Comparison of ENCODE assay signal across 24 mouse cellular contexts in the genomic region with DNA sequence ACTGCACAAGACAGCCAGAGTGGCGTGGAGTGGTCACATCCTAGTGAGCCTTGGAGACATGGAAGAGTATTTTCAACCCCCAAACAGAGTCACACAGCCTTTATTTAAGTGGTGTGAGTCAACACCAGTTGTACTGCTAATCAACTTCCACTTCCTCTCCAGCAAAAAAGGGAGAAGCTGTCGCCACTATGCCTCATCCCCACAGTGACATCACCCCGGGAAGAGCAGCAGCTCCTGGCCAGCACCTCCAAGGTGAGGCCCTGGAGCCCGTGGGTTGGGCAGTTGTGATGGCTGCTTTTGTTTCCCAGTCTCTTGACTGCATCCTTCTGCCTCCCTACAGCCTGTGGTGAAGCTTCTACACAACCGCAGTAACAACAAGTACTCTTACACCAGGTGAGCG. TPM values are rescaled to one million over a fixed set of nuclear protein-coding genes. Genes with fewer than 3 reads are reported as not detected.
A peak's percentile ranks its signal among the peaks of the same experiment; 100 is the strongest.
DNase-seq lines count a peak whose midpoint lies in the region; ATAC-seq and TF ChIP-seq lines count a peak whose summit lies in the region.
"Had no signal": no experiment of that assay in that cellular context is flagged by ENCODE, and none has a peak within 500 bp of the region (broad histone marks: within the 10 kb centered on the region; RNA-seq: fewer than 3 reads in every experiment).

No protein-coding gene starts in this region.

- H3K4me3 ChIP-seq in layer of hippocampus, adult 2 months: no peak overlapping the region
- no peak overlapping the region for H3K4me3 ChIP-seq in bone marrow macrophage, adult 2 months (ENCODE audit: insufficient read depth, low read length)
- H3K4me3 ChIP-seq in limb, embryonic 10.5 days: no peak overlapping the region
- H3K4me3 ChIP-seq: heart, embryonic 12.5 days; limb, embryonic 15.5 days; liver, embryonic 15.5 days; neural tube, embryonic 12.5 days had no signal

- H3K27ac ChIP-seq in layer of hippocampus, adult 2 months: peak overlapping the region; percentile 91
- H3K27ac ChIP-seq in bone marrow macrophage, adult 2 months (ENCODE audit: insufficient read depth, low read depth, low read length): peak overlapping the region; percentile 83
- H3K27ac ChIP-seq in limb, embryonic 10.5 days: no peak overlapping the region
- H3K27ac ChIP-seq: hindbrain, embryonic 14.5 days; limb, embryonic 15.5 days; liver, embryonic 15.5 days; neural tube, embryonic 12.5 days had no signal

- H3K36me3 ChIP-seq in limb, embryonic 10.5 days: peaks cover 70% of the 10 kb centered on the region

- TF ChIP-seq CTCF in layer of hippocampus, adult 2 months (conservative IDR thresholded peaks at IDR 0.05): no peak
- no peak for TF ChIP-seq CTCF in bone marrow macrophage, adult 2 months (IDR thresholded peaks at IDR 0.05; ENCODE audit: low read depth, low read length)

- 45% methylated on average over 6 of the region's 6 CpGs for WGBS in limb, embryonic 10.5 days

- H3K27me3 ChIP-seq in limb, embryonic 10.5 days (ENCODE audit: low read depth, poor library complexity, severe bottlenecking): no peaks in the 10 kb centered on the region
- H3K27me3 ChIP-seq: heart, embryonic 12.5 days; limb, embryonic 15.5 days; liver, embryonic 15.5 days; neural tube, embryonic 12.5 days; Patski had no signal

- H3K4me1 ChIP-seq in bone marrow macrophage, adult 2 months (ENCODE audit: control insufficient read depth, insufficient read depth, low read length): peaks cover 36% of the 10 kb centered on the region
- no peaks in the 10 kb centered on the region for H3K4me1 ChIP-seq in limb, embryonic 10.5 days
- H3K4me1 ChIP-seq: limb, embryonic 15.5 days; neural tube, embryonic 12.5 days had no signal

- peak; percentile 55 for ATAC-seq in megakaryocyte progenitor cell, adult 5-6 weeks (replicated peaks; ENCODE audit: poor library complexity)
- ATAC-seq: activated CD4-positive, CD25-positive, alpha-beta regulatory T cell, adult 4 months; Patski had no signal

- peak in 1 of 2 experiments; percentile 18 for DNase-seq in layer of hippocampus, adult 2 months (ENCODE audit: low spot score in 2 of 2)
- no peak for DNase-seq in layer of hippocampus, postnatal 25 days (ENCODE audit: extremely low spot score in 1 of 2, low spot score in 1 of 2)
- DNase-seq in A20 (ENCODE audit: low read depth, low spot score): peak; percentile 52
- no peak for DNase-seq in limb, embryonic 10.5 days (ENCODE audit: low spot score)
- no peak for DNase-seq in kidney, postnatal 36 days
- DNase-seq: adrenal gland, postnatal 10 days; B cell, adult 2 months; cerebellum, adult 2 months; heart, adult 11 months; heart, postnatal 14 days; kidney, adult 8-10 months; kidney, postnatal 25 days; thymus, postnatal 14 days had no signal

- H3K9me3 ChIP-seq in limb, embryonic 10.5 days (replicated peaks): no peaks in the 10 kb centered on the region
- H3K9me3 ChIP-seq: heart, embryonic 12.5 days; limb, embryonic 15.5 days; liver, embryonic 15.5 days; neural tube, embryonic 12.5 days had no signal

- no peak for TF ChIP-seq POLR2A in bone marrow macrophage, adult 2 months (IDR thresholded peaks at IDR 0.05; ENCODE audit: borderline replicate concordance, low read depth, low read length)

RNA-seq across cellular contexts. Expression of a gene that starts 8.2 kb away (rescaled TPM):
- total RNA-seq in layer of hippocampus, adult 2 months (2021): 10 to 100 TPM; 31.7 to 36.1 TPM
- total RNA-seq in layer of hippocampus, postnatal 25 days (2021): 10 to 100 TPM; 33.4 to 36.6 TPM
- polyA plus RNA-seq in bone marrow macrophage, adult 2 months (2012; ENCODE audit: insufficient read depth, insufficient read length, missing spikeins): not detected in 2 replicates
- not detected in 2 replicates for total RNA-seq in megakaryocyte progenitor cell, adult 5-6 weeks (2015)
- not detected in 2 replicates for total RNA-seq in megakaryocyte progenitor cell, adult 5-6 weeks (2017)
- 0.11 TPM in 1 of 2 replicates, not detected in the other for polyA plus RNA-seq in limb, embryonic 10.5 days (2016; fragmentation: Nextera tagmentation; extraction: Ambion mirVana)
- total RNA-seq: common myeloid progenitor, adult 5-6 weeks; gastrocnemius, adult 18-20 months had no signal
- polyA plus RNA-seq: heart, embryonic 12.5 days; limb, embryonic 15.5 days; liver, embryonic 15.5 days; Patski had no signal

RNA-seq across cellular contexts. Expression of a gene that starts 9.2 kb away (rescaled TPM):
- 100 to 1,000 TPM; 439 to 458 TPM for total RNA-seq in layer of hippocampus, adult 2 months (2021)
- total RNA-seq in layer of hippocampus, postnatal 25 days (2021): 100 to 1,000 TPM; 411 to 438 TPM
- 1.6 and 2.6 TPM in 2 replicates for polyA plus RNA-seq in bone marrow macrophage, adult 2 months (2012; ENCODE audit: insufficient read depth, insufficient read length, missing spikeins)
- 0.46 and 1.6 TPM in 2 replicates for total RNA-seq in megakaryocyte progenitor cell, adult 5-6 weeks (2015)
- total RNA-seq in megakaryocyte progenitor cell, adult 5-6 weeks (2017): 0.34 and 0.37 TPM in 2 replicates
- polyA plus RNA-seq in limb, embryonic 10.5 days (2016; fragmentation: Nextera tagmentation; extraction: Ambion mirVana): 0.10 and 0.20 TPM in 2 replicates

RNA-seq across cellular contexts. Expression of a gene that starts 12.5 kb away (rescaled TPM):
- 100 to 1,000 TPM; 164 to 166 TPM for total RNA-seq in layer of hippocampus, adult 2 months (2021)
- total RNA-seq in layer of hippocampus, postnatal 25 days (2021): 100 to 1,000 TPM; 150 to 160 TPM
- 16.2 and 17.5 TPM in 2 replicates for polyA plus RNA-seq in bone marrow macrophage, adult 2 months (2012; ENCODE audit: insufficient read depth, insufficient read length, missing spikeins)
- total RNA-seq in megakaryocyte progenitor cell, adult 5-6 weeks (2015): 6.6 and 11.5 TPM in 2 replicates
- total RNA-seq in megakaryocyte progenitor cell, adult 5-6 weeks (2017): 8.9 and 13.2 TPM in 2 replicates
- polyA plus RNA-seq in limb, embryonic 10.5 days (2016; fragmentation: Nextera tagmentation; extraction: Ambion mirVana): 19.5 and 20.3 TPM in 2 replicates

RNA-seq across cellular contexts. Expression of a gene that starts 18.5 kb away (rescaled TPM):
- total RNA-seq in layer of hippocampus, adult 2 months (2021): 10 to 100 TPM; 21.4 to 23.3 TPM
- 10 to 100 TPM; 20.2 to 25.5 TPM for total RNA-seq in layer of hippocampus, postnatal 25 days (2021)
- 74.2 and 75.9 TPM in 2 replicates for polyA plus RNA-seq in bone marrow macrophage, adult 2 months (2012; ENCODE audit: insufficient read depth, insufficient read length, missing spikeins)
- 19.1 and 28.8 TPM in 2 replicates for total RNA-seq in megakaryocyte progenitor cell, adult 5-6 weeks (2015)
- 19.8 and 36.4 TPM in 2 replicates for total RNA-seq in megakaryocyte progenitor cell, adult 5-6 weeks (2017)
- polyA plus RNA-seq in limb, embryonic 10.5 days (2016; fragmentation: Nextera tagmentation; extraction: Ambion mirVana): 15.6 and 16.6 TPM in 2 replicates

RNA-seq across cellular contexts. Expression of a gene that starts 34.5 kb away (rescaled TPM):
- total RNA-seq in layer of hippocampus, adult 2 months (2021): 100 to 1,000 TPM; 155 to 167 TPM
- total RNA-seq in layer of hippocampus, postnatal 25 days (2021): 100 to 1,000 TPM; 157 to 177 TPM
- polyA plus RNA-seq in bone marrow macrophage, adult 2 months (2012; ENCODE audit: insufficient read depth, insufficient read length, missing spikeins): 112 and 118 TPM in 2 replicates
- total RNA-seq in megakaryocyte progenitor cell, adult 5-6 weeks (2015): 41.2 and 42.3 TPM in 2 replicates
- 50.1 and 54.7 TPM in 2 replicates for total RNA-seq in megakaryocyte progenitor cell, adult 5-6 weeks (2017)
- 89.4 and 99.5 TPM in 2 replicates for polyA plus RNA-seq in limb, embryonic 10.5 days (2016; fragmentation: Nextera tagmentation; extraction: Ambion mirVana)

Comparison
In these comparisons a context has a peak if more than half of its experiments do, and no peak if none do; other contexts are left out.
1. RNA of a gene that starts 8.2 kb away (total RNA-seq): 33.4 to 36.6 TPM in layer of hippocampus, postnatal 25 days and 31.7 to 36.1 TPM in layer of hippocampus, adult 2 months; not detected in megakaryocyte progenitor cell, adult 5-6 weeks; every median in the first group is over 10 times any median in the second.
2. RNA of a gene that starts 9.2 kb away (total RNA-seq): 439 to 458 TPM in layer of hippocampus, adult 2 months and 411 to 438 TPM in layer of hippocampus, postnatal 25 days; 0.34 to 1.6 TPM in megakaryocyte progenitor cell, adult 5-6 weeks; every median in the first group is over 100 times any median in the second.
3. RNA of a gene that starts 12.5 kb away (total RNA-seq): 164 to 166 TPM in layer of hippocampus, adult 2 months and 150 to 160 TPM in layer of hippocampus, postnatal 25 days; 6.6 to 13.2 TPM in megakaryocyte progenitor cell, adult 5-6 weeks; every median in the first group is over 10 times any median in the second.